Mouse (Mus musculus): ENCODE results near the gene Fam174b.

GRCm38 (mm10) chr7:73745903-73746302 lies 5.8 kb downstream of the Fam174b start:
- TF ChIP-seq CTCF (IDR thresholded peaks at IDR 0.05) (no peak), EP300 (IDR thresholded peaks at IDR 0.05) (no peak)

Measured in lung, postnatal 0 days (tissue).